Mouse (Mus musculus): ENCODE measurements around the gene Cops4. TPM values are rescaled to one million over a fixed set of nuclear protein-coding genes. Genes with fewer than 3 reads are reported as not detected.
A peak's percentile ranks its signal among the peaks of the same experiment; 100 is the strongest.

Cops4 gene
- 71.8 and 73.4 TPM in 2 replicates for total RNA-seq (2021)
- long read RNA-seq, transcript Cops4-201 (10 exons, 1,755 nt): major isoform, 122 of 140 reads
- long read RNA-seq, partial matches to known transcripts: 6 of 140 reads
- long read RNA-seq, other reads (novel, unspliced or antisense): 12 of 140 reads

GRCm38 (mm10) chr5:100518049-100519026, at the start of gene Cops4:
Gene Cops4, plus strand, starts transcription at chr5:100518309.
- peak; percentile 92 for DNase-seq

- DNase-seq: no peak
These were observed 41.8 kb upstream of the Cops4 start for GRCm38 (mm10) chr5:100476328-100476727.

- no peak for DNase-seq
These were observed 40.5 kb upstream of the Cops4 start for GRCm38 (mm10) chr5:100477604-100478003.

- DNase-seq: no peak
These were observed 34.5 kb upstream of the Cops4 start for GRCm38 (mm10) chr5:100483569-100483968.

GRCm38 (mm10) chr5:100487120-100487519, 31.0 kb upstream of the Cops4 start:
- no peak for DNase-seq

- no peak for DNase-seq
These were observed 29.9 kb upstream of the Cops4 start for GRCm38 (mm10) chr5:100488231-100488630.

- no peak for DNase-seq
These were observed 28.8 kb upstream of the Cops4 start for GRCm38 (mm10) chr5:100489340-100489739.

- no peak for DNase-seq
These were observed 26.4 kb upstream of the Cops4 start for GRCm38 (mm10) chr5:100491704-100492103.

GRCm38 (mm10) chr5:100498436-100499180, 19.5 kb upstream of the Cops4 start:
- DNase-seq: peak; percentile 88

- no peak for DNase-seq
These were observed 18.9 kb upstream of the Cops4 start for GRCm38 (mm10) chr5:100499243-100499642.

- peak; percentile 19 for DNase-seq
These were observed 18.2 kb upstream of the Cops4 start for GRCm38 (mm10) chr5:100499831-100500304.

GRCm38 (mm10) chr5:100500458-100500961, 17.6 kb upstream of the Cops4 start, which contains the start of gene Lin54:
Gene Lin54, minus strand, starts transcription at chr5:100500639.
- peak; percentile 90 for DNase-seq

GRCm38 (mm10) chr5:100501267-100501666, 16.8 kb upstream of the Cops4 start:
- no peak for DNase-seq

- no peak for DNase-seq
These were observed 8.9 kb upstream of the Cops4 start for GRCm38 (mm10) chr5:100509247-100509646.

- no peak for DNase-seq
These were observed 5.5 kb upstream of the Cops4 start for GRCm38 (mm10) chr5:100512576-100512975.

- DNase-seq: no peak
These were observed 910 bp downstream of the Cops4 start for GRCm38 (mm10) chr5:100519027-100519411.

- DNase-seq: no peak
These were observed 2.1 kb downstream of the Cops4 start for GRCm38 (mm10) chr5:100520223-100520622.

GRCm38 (mm10) chr5:100523331-100523730, 5.2 kb downstream of the Cops4 start:
- DNase-seq: no peak

GRCm38 (mm10) chr5:100524921-100525320, 6.8 kb downstream of the Cops4 start:
- no peak for DNase-seq

- no peak for DNase-seq
These were observed 7.5 kb downstream of the Cops4 start for GRCm38 (mm10) chr5:100525620-100526019.

GRCm38 (mm10) chr5:100526164-100526563, 8.1 kb downstream of the Cops4 start:
- DNase-seq: no peak

- DNase-seq: no peak
These were observed 17.7 kb downstream of the Cops4 start for GRCm38 (mm10) chr5:100535826-100536225.
